Mouse (Mus musculus) retina, postnatal 7 days (tissue): ENCODE data around the gene Ankrd36.
A peak's percentile ranks its signal among the peaks of the same experiment; 100 is the strongest.
"Not testable (repeated sequence)": the region's sequence is repeated elsewhere in the genome, so short reads cannot be mapped to it uniquely, and the experiment has no call there.

Source experiments
- DNase-seq: peaks from one replicate; pipeline ENCODE4 v3.0.0-alpha.2; 2012; ENCODE audit warnings: low read depth, low spot score

The Ankrd36 gene

DNA sequence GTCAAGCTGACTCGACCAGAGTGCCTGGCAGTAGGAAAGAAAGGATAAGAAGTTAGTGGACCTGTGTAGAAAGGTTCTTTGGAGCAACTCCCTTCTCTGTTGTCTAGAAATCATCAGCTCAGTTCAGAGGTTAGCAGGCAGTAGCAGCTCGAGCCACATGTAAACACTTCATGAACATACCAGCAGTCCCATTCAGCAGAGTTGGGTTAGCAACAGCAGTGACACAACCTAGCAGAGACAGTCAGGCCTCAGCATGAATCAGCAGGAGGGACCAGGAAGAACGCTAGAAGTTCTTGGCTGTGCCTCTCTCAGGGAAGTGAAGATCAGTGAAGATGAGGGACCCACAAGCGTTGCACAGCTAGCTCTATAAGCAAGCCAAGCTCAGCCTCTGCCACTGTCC, 24.0 kb upstream of the Ankrd36 start:
- no peak for DNase-seq

DNA sequence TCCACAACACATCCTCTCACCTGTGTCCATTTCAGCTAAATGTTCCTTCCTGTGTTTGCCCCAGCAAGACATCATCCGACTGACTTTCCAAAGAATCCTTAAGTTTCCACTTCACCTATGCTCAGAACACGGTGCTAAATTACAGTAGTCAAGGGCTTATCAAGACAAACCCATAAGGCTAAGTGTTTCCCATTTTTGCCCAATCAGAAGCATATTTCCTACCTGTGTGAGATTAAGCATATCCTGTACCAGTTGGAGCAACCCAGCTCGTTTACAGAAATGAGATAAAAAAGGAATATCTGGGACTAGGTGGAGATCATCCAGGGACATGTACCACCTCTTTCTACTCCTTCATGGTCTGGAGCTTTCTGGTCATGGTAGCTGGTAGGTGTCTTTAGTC, 22.8 kb upstream of the Ankrd36 start:
- DNase-seq, result no peak

GRCm38 (mm10) chr11:5551430-5551829, 18.1 kb upstream of the Ankrd36 start:
- DNase-seq, result no peak

DNA sequence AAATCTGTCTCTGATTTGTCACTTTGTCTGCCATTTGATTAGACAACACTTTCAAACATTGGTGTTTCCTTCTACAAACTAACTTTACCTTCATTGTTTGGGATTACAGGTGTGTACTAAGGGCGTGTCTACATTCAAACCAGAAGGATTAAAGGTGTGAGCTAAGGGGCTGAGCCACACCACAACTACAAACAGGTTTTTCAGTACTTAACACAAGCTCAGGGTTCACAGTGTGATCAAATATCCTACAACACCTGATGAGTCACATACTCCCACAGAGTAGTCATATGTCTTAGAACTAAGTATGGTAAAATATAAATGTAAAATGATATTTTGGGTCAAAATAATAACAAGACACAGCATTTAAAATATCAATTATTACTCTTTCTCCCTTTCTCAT, 17.6 kb upstream of the Ankrd36 start:
- DNase-seq, result no peak

- DNase-seq, result no peak
Measured at GRCm38 (mm10) chr11:5560273-5560672, 9.2 kb upstream of the Ankrd36 start.

GRCm38 (mm10) chr11:5562625-5563268, 6.7 kb upstream of the Ankrd36 start:
- peak; percentile 47 for DNase-seq

DNA sequence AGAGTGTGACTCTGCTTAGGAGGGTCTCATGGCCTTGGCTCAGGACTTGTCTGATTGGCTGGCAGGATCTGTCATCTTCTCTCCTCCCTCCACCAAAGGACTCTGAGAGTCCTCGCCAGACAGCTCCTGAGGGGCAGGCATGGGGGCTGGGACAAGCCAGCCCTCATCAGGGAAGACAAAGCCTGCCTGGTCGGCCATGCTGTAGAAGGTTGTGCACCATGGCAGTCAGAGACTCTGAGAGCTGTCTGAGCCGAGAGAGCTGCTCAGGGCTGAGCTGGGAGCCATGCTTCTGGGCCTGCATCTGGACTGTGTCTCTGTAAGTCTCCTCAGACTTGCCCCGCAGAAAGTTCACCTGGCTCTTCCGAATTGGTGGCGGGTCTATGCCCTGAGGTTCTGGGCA, 5.6 kb upstream of the Ankrd36 start:
- no peak for DNase-seq

DNA sequence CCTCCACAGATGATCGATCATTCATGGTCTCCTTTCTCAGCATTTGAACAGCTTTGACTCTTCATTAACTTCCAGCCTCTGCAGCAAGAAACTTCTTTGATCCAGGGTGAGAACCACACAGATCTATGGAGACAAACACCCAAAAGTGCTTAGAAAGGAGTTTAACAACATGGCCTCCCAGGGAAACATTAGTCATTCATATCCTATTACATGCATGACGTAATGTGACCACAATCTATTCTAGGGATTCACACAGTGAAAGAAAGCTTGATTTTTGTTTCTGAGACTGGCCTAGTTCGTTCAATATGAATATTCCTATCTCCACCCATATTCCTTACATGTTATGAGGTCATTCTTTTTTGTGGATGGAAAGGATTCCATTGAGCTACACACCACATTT, 3.9 kb upstream of the Ankrd36 start:
- no peak for DNase-seq

DNA sequence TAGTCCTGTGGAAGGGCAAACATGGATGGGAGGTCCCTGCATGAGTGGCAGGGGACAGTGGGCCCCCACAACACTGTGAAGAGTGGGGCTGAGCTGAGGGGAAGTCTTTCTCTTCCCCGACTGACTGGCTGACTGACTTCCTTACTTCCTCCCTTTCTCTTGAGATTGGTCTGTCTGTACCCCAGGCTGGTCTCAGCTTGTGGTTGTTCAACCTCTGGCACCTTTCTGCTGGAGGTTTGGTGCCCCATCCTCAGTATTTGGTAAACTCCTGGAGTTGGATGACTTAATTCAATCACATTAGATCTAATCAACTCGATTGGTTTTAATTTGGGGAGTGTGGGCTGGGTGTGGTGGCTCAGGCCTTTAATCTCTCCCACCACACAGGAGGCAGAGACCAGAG, 3.0 kb upstream of the Ankrd36 start:
- no peak for DNase-seq

DNA sequence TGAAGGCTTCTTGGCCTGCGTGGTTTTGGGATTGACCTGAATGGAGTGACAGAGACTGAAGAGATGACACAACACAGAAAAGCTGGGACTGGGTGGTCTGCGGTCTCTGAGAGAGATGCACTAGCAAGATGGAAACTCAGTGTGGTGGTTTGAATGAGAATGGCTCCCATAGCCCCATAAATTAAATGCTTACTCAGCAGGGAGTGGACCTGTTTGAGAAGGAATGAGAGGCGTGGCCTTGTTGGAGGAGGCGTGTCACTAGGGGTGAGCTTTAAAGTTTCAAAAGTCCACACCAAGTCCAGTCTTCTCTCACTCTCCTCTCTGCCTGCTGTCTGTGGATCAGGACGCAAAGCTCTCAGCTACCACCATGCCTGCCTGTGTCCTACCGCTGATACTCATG, 1.8 kb upstream of the Ankrd36 start:
- DNase-seq, result no peak

DNA sequence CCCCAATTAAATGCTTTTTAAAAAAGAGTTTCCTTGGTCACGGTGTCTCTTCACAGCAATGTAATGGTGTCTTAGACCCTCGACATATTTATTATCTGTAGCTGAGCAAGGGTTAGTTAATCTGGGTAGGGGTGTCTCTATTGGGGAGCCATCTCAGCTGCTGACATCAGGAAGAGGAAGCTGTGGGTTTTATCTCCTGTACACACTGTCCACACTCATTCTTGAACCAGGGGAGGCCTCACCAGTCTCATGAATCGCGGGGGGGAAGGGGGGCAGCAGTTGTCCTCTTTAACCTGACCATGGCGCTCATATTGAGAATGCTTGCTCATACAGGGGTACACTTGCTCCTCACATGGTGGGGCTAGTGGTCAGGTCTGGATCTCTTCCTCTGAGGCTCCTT, 1.4 kb upstream of the Ankrd36 start:
- no peak for DNase-seq

GRCm38 (mm10) chr11:5571856-5572255, 2.4 kb downstream of the Ankrd36 start:
- no peak for DNase-seq

DNA sequence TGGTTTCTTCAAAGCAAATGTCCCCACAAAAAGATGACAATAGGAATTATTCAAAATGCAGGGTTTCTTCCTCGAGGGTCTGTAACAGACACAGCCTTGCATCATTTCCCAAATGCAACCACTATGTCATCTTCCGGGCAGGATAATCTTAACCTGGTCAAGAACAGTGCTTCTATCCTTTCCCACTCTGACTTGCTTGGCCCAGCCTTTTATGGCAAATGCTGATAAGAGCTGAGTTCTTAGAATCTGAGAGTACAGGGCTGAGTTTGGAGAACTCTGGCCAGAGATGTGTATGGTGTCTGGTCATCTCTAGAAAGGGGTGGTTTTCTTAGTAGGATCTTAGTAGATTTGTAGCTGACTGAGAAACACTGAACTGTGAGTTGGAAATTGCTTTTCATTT, 4.3 kb downstream of the Ankrd36 start:
- no peak for DNase-seq

DNA sequence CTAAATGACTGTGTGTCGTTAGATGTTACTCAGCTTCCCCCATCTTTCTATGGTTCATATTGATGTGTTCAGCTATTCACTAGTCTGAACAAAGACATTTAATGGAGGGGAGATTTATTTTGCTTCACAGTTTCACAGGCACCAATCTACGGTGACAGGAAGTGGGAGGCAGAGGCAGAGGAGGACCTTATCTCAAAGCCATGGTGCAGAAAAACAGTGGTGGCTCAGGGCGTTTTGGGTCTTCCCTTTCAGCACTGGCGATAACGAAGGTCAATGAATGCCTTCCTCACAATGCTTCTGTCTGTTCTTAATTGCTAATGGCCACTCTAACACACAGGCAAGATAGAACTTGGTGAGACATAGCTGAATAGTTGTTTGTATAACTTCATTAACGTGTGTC, 5.6 kb downstream of the Ankrd36 start:
- DNase-seq, result no peak

- no peak for DNase-seq
Measured at GRCm38 (mm10) chr11:5592336-5592735, 22.9 kb downstream of the Ankrd36 start.

GRCm38 (mm10) chr11:5595381-5595791, 25.9 kb downstream of the Ankrd36 start:
- no peak for DNase-seq

DNA sequence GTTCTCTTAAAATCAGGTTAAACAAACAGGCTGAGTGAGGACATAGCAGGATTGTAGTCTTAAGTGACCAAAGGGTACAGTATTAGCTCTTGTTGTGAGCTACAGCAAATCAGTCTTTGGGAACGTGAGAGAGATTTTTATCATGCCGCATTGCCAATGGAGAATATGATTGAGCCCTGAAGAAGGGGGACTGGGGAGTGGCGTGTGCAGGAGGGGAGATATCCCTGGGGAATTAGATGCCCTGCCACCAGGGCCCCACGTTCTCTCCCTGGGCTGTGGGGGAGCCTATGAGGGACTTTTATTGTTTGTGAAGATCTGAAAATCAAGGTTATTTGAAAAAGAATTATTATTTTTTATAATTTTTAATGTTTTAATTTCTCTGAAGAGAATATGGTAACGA, 26.3 kb downstream of the Ankrd36 start:
- DNase-seq, result no peak

DNA sequence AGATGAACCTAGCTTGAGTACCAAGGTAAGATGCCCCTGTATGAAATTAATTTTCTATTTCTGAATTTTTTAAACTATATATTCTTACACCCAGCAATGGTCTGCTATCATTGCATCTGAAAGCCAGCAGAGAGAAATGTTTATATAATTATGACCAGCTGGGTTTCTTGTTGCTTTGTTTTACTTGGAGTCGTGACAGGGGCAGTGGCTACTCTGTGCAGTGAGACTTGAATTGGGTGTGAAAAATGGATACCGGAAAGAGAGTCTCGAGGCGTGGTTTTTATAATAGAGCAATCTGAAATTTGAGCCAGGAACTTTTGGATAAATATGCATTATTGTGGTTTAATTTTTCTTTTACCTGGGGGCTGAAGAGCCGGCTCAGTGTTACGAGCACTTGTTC, 27.3 kb downstream of the Ankrd36 start:
- no peak for DNase-seq

DNA sequence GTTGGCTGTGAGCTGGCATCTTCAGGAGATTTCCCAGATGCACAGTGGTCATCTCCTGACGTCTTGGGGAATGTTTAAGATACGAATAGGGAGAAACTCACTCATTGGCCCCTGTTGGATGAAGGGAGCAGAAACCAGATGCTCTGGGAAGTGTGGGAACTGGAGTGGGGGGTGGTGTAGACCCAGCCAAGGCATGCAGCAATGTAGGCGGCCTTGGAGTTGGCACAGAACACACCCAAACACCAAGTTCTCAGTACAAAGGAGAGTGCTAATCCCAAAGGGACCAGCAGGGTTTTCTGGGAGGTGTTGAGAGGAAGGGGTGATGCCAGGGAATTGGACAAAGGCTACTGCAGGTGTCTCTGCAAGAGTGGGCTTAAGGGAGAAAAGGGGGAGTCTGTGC, 35.9 kb downstream of the Ankrd36 start:
- DNase-seq, result no peak

GRCm38 (mm10) chr11:5611918-5612317, 42.4 kb downstream of the Ankrd36 start:
- not testable (repeated sequence) for DNase-seq

- no peak for DNase-seq
Measured at GRCm38 (mm10) chr11:5614453-5614852, 45.0 kb downstream of the Ankrd36 start.

DNA sequence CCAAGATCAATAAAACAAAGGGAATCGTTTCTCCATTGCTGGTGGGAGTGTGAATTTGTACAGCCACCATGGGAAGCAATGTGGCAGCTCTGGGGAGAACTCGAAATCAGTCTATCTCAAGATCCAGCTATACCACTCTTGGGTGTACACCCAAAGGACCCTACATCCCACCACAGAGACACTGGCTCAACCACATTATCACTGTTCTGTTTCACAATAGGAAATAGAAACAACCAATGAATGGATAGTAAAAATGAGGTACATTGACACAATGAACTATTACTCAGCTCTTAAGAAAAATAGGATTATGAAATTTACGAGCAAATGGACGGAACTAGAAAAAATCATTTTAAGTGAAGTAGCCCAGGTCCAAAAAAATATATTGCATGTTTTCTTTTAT, 55.6 kb downstream of the Ankrd36 start:
- DNase-seq, result no peak

DNA sequence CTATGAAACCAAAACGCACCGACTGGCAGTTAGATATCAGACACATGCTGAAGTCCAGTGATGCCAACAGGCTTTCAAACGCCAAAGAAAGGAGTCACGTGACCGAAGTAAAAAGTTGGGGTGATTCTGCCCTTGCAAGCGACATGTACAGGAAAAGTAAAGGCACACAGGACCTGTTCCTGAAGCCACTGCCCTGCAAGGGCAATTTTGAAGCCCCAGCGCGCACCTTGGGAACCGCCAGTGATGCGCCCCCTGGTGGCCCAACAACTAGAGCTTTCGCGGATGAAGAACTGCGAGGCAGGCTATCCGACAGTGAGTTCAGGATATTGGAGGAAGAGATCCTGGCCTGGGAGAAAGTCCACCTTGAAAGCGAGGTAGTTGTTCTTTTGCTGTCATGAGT, 59.5 kb downstream of the Ankrd36 start:
- DNase-seq, result peak; percentile 54

DNA sequence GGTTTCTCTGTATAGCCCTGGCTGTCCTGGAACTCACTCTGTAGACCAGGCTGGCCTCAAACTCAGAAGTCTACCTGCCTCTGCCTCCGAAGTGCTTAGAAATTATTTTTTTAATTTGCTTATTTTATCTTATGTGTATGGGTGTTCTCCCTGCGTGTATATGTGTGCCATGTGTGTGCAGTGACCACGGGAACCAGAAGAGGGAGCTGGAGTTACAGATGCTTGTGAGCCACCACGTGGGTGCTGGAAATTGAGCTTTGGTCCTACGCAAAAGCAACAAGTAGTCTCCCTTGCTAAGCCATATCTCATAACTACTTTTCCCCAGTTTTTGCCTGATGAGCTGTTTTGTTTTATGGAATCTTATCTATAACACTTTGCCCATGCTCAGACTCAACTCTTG, 73.6 kb downstream of the Ankrd36 start:
- DNase-seq, result no peak
